Mouse (Mus musculus): Measurements from ENCODE around the gene Mybpc2. TPM values are rescaled to one million over a fixed set of nuclear protein-coding genes. Genes with fewer than 3 reads are reported as not detected.

Gene Mybpc2
- total RNA-seq, 2 experiments from 2014 or later: not detected

DNA sequence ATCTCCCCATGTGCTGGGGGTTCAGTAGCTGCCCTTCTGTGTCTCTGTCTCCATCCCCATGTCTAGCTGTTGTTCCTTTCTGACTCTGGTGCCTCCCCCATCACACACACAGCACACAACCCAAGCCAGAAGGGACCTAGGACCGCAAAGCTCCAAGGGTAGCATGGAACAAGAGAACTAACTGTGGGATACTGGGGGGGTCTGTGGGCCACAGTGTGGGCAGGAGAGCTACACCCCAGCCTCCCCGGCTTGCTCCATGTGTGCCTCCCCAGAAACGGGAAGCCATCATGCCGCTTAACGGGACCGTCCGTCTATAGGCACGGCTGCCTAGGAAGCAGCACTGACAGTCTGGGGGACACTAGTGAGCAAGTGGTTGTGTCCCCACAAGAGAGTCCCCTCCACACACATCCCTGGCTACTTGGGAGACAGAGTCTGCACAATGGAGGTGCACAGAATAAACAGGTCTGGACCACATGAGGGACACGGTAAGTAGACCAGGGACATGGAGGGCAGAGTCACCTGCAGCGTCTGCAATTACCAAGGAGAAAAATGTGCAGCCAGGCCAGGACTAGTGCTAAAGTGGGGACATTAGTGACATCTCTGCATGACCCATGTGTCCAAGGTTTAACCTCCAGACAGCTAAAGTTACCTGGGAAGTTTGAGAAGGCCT, 60.8 kb downstream of the Mybpc2 start:
- no peak for DNase-seq

DNA sequence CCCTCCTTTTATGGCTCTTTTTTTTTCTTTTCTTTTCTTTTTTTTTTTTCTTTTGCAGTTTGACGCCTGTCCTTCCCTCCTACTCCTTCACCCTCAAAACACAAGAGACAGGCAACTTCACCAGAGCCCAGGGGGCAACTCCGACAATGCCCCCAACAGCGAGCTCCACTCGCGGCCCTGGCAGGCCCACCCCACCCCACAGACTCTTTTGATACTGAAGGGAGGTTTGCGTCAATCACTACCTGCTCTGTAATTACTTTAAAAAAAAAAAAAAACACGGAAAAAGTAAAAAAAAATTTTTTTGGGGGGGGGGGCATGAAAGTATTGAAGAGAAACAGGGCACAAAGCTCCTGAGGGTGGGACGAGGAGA, 61.4 kb downstream of the Mybpc2 start:
- no peak for DNase-seq

DNA sequence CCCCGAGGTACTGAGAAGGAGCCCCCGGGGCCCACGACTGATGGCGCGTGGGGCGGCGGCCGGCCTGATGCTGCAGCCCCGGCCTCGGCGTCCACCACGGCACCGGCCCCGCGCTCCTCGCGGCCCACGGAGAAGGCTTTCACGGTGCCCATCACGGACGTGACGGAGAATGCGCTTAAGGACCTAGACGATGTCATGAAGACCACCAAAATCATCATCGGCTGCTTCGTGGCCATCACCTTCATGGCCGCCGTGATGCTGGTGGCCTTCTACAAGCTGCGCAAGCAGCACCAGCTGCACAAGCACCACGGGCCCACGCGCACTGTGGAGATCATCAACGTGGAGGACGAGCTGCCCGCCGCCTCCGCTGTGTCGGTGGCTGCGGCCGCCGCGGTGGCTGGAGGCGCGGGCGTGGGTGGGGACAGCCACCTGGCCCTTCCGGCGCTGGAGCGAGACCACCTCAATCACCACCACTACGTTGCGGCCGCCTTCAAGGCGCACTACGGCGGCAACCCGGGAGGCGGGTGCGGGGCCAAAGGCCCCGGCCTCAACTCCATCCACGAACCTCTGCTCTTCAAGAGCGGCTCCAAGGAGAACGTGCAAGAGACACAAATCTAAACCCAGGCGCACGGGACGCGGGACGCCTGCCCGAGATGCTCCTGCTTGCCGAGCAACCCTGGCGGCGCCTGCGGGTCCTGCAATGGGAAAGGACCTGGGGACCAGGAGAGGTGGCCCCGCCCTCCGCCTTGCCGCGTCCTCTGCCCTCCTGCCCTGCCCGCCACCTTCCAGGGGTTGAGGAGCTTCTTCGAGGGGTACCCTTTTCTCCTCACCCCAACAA, 62.0 kb downstream of the Mybpc2 start:
- no peak for DNase-seq

DNA sequence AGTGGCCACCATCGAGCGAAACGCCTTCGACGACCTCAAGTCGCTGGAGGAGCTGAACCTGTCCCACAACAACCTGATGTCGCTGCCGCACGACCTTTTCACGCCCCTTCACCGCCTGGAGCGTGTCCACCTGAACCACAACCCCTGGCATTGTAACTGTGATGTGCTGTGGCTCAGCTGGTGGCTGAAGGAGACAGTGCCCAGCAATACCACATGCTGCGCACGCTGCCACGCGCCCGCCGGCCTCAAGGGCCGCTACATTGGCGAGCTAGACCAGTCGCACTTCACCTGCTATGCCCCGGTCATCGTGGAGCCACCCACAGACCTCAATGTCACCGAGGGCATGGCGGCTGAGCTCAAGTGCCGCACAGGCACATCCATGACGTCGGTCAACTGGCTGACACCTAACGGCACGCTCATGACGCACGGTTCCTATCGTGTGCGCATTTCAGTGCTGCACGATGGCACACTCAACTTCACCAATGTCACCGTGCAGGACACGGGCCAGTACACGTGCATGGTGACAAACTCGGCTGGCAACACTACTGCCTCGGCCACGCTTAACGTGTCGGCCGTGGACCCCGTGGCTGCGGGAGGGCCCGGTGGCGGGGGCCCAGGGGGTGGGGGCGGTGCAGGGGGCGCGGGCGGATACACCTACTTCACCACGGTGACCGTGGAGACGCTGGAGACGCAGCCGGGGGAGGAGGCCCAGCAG, 62.8 kb downstream of the Mybpc2 start:
- DNase-seq: no peak

DNA sequence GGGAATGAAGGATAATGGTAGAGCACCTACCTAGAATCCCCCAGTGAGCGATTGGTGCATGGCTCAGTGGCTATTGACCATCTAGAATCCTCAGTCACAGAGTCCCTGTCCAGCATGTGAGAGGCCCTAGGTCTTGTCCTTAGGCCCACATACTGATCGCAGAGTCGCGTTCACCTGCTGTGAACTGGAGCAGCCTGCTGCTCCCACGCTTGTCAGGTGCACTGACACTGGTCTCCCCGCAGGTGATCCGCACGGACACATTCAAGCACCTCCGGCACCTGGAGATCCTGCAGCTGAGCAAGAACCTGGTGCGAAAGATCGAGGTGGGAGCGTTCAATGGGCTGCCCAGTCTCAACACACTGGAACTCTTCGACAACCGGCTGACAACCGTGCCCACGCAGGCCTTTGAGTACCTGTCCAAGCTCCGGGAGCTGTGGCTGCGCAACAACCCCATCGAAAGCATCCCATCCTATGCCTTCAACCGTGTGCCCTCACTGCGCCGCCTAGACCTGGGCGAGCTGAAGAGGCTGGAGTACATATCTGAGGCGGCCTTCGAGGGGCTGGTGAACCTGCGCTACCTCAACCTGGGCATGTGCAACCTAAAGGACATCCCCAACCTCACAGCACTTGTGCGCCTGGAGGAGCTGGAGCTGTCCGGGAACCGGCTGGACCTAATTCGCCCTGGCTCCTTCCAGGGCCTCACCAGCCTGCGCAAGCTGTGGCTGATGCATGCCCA, 63.5 kb downstream of the Mybpc2 start:
- no peak for DNase-seq

DNA sequence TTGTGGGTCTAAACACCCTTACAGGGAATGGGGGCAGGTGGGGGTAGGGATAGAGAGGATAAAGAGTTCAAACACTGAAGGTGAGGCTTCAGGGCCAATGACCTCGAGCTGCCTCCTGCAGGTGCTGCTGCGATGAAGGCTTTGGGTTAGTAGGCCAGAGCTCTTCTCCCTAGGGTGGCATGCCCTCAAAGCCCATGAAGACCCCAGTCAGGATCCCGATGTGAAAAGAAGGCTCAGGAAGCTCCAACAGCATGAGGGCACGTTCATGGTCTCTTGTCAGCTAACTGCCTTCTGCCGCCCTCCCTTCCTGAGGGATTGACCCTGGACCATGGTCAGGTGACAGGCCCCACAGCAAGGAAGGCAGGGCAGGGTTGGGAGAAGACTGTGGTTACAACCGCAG, 64.4 kb downstream of the Mybpc2 start:
- no peak for DNase-seq

DNA sequence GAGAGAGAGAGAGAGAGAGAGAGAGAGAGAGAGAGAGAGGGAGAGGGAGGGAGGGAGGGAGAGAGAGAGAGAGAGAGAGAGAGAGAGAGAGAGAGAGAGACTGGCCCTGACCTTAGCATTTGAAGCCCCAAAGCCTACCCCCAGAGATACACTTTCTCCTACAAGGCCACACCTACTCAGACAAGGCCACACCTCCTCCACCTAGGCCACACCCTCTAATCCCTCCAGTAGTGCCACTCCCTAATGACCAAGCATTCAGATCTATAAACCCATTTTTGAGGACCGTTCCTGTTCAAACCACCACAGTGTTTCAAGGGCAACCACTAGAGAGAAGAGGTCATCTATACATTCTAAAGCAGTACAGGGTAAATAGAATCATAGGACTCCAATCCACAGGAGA, 68.2 kb downstream of the Mybpc2 start:
- no peak for DNase-seq

DNA sequence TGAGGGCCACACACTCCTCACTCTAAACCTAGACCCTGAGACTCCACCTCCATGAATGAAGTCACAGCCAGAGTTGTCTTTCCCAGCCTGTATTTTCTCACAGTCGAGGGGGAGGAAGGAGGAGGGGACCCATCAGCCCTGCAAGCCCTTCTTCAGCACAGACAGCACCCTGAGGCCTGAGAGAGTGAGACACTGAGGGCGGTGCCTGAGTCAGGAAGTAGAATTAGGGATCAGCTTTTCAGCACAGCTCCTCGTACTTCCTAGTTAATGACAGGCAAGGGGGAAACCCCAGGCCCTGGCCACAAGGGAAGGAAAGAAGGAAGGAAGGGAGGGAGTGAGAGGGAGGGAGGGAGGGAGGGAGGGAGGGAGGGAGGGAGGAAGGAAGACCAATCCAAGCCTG, 71.2 kb downstream of the Mybpc2 start:
- DNase-seq: no peak

Small RNA genes within 50 kb of the gene (microRNA-seq; reads per million reads assigned to microRNA genes)
- gene Mir7052 (1.7 reads per million), gene Mir7053 (not detected)

Other genes starting within 250 kb of the Mybpc2 start
- 1 to 10 TPM; 4.1 TPM for gene Clec11a, start 217.8 kb downstream of the Mybpc2 start, total RNA-seq (2021)
- 1 to 10 TPM; 5.2 to 6.7 TPM for gene Shank1, start 214.4 kb downstream of the Mybpc2 start, total RNA-seq (2021)
- gene Syt3, start 140.6 kb downstream of the Mybpc2 start, total RNA-seq (2021): 1 to 10 TPM; 3.0 to 4.7 TPM
- under 1 TPM; 0.63 to 0.99 TPM for gene 1700008O03Rik, start 138.8 kb downstream of the Mybpc2 start, total RNA-seq (2021)
- 1 to 10 TPM; 3.9 to 4.9 TPM for gene Lrrc4b, start 95.6 kb downstream of the Mybpc2 start, total RNA-seq (2021)
- gene Aspdh, start 59.3 kb downstream of the Mybpc2 start, total RNA-seq (2021): under 1 TPM in 1 of 2 experiments, not detected in 1; 0.63 TPM
- 10 to 100 TPM; 53.9 to 61.0 TPM for gene Josd2, start 56.7 kb downstream of the Mybpc2 start, total RNA-seq (2021)
- gene Emc10, start 28.1 kb downstream of the Mybpc2 start, total RNA-seq (2021): 10 to 100 TPM; 91.2 to 99.2 TPM
- gene Fam71e1, start 28.1 kb downstream of the Mybpc2 start, total RNA-seq (2021): 1 to 10 TPM; 8.5 to 9.5 TPM
- under 1 TPM; 0.30 to 0.49 TPM for gene Spib, start 7.4 kb upstream of the Mybpc2 start, total RNA-seq (2021)
- 10 to 100 TPM; 12.6 to 17.0 TPM for gene Pold1, start 24.2 kb upstream of the Mybpc2 start, total RNA-seq (2021)
- gene Nr1h2, start 29.3 kb upstream of the Mybpc2 start, total RNA-seq (2021): 100 to 1,000 TPM in 1 of 2 experiments, 10 to 100 TPM in 1; 98.5 to 113 TPM
- under 1 TPM; 0.40 to 0.89 TPM for gene Napsa, start 47.7 kb upstream of the Mybpc2 start, total RNA-seq (2021)
- 1 to 10 TPM; 2.6 to 3.9 TPM for gene Kcnc3, start 66.0 kb upstream of the Mybpc2 start, total RNA-seq (2021)
- gene Myh14, start 146.2 kb upstream of the Mybpc2 start, total RNA-seq (2021): 1 to 10 TPM; 3.0 to 4.9 TPM
- gene Izumo2, start 184.1 kb upstream of the Mybpc2 start, total RNA-seq (2021): not detected
- gene Vrk3, start 223.8 kb upstream of the Mybpc2 start, total RNA-seq (2021): 10 to 100 TPM; 47.5 to 50.6 TPM
- under 1 TPM; 0.49 to 0.70 TPM for gene Zfp473, start 226.4 kb upstream of the Mybpc2 start, total RNA-seq (2021)

All from adrenal gland, postnatal 36 days (tissue).